Mouse (Mus musculus) Muller cell, postnatal 12 days (primary cell): Measurements from ENCODE around the gene Zmat5.
"Not testable (repeated sequence)": the region's sequence is repeated elsewhere in the genome, so short reads cannot be mapped to it uniquely, and the experiment has no call there.

Source experiments
- DNase-seq: peaks from one replicate; pipeline ENCODE4 v3.0.0-alpha.2; 2015; ENCODE audit errors: inconsistent ontology term

The Zmat5 gene

GRCm38 (mm10) chr11:4690353-4690752 is 14.1 kb upstream of the Zmat5 start:
- no peak for DNase-seq

- DNase-seq, result peak; percentile 6
These were observed 13.3 kb upstream of the Zmat5 start for GRCm38 (mm10) chr11:4691213-4691612.

GRCm38 (mm10) chr11:4692162-4692561 is 12.3 kb upstream of the Zmat5 start:
- DNase-seq, result no peak

- DNase-seq, result peak; percentile 92
These were observed 7.2 kb upstream of the Zmat5 start for GRCm38 (mm10) chr11:4697043-4697983.

GRCm38 (mm10) chr11:4700726-4701125 is 3.8 kb upstream of the Zmat5 start:
- no peak for DNase-seq

- no peak for DNase-seq
These were observed 798 bp upstream of the Zmat5 start for GRCm38 (mm10) chr11:4703688-4704071.

- DNase-seq, result no peak
These were observed 700 bp downstream of the Zmat5 start for GRCm38 (mm10) chr11:4705178-4705577.

- not testable (repeated sequence) for DNase-seq
These were observed 5.7 kb downstream of the Zmat5 start for GRCm38 (mm10) chr11:4710188-4710587.

- no peak for DNase-seq
These were observed 8.3 kb downstream of the Zmat5 start for GRCm38 (mm10) chr11:4712822-4713221.

GRCm38 (mm10) chr11:4714727-4715126 is 10.2 kb downstream of the Zmat5 start:
- no peak for DNase-seq

- no peak for DNase-seq
These were observed 11.1 kb downstream of the Zmat5 start for GRCm38 (mm10) chr11:4715596-4715995.

- no peak for DNase-seq
These were observed 12.2 kb downstream of the Zmat5 start for GRCm38 (mm10) chr11:4716530-4717236.

GRCm38 (mm10) chr11:4718548-4718947 is 14.1 kb downstream of the Zmat5 start:
- DNase-seq, result no peak

GRCm38 (mm10) chr11:4719961-4720360 is 15.5 kb downstream of the Zmat5 start:
- DNase-seq, result no peak

- no peak for DNase-seq
These were observed 15.9 kb downstream of the Zmat5 start for GRCm38 (mm10) chr11:4720393-4720792.

- no peak for DNase-seq
These were observed 16.6 kb downstream of the Zmat5 start for GRCm38 (mm10) chr11:4720900-4721580.

- DNase-seq, result no peak
These were observed 17.2 kb downstream of the Zmat5 start for GRCm38 (mm10) chr11:4721728-4722127.

GRCm38 (mm10) chr11:4729603-4730002 is 25.1 kb downstream of the Zmat5 start:
- no peak for DNase-seq

GRCm38 (mm10) chr11:4730096-4730495 is 25.6 kb downstream of the Zmat5 start:
- no peak for DNase-seq

- no peak for DNase-seq
These were observed 26.4 kb downstream of the Zmat5 start for GRCm38 (mm10) chr11:4730913-4731312.

GRCm38 (mm10) chr11:4731781-4732180 is 27.3 kb downstream of the Zmat5 start:
- DNase-seq, result no peak

- DNase-seq, result no peak
These were observed 29.7 kb downstream of the Zmat5 start for GRCm38 (mm10) chr11:4734179-4734578.
